8 mouse cellular contexts compared by ENCODE assay signal in the genomic region with DNA sequence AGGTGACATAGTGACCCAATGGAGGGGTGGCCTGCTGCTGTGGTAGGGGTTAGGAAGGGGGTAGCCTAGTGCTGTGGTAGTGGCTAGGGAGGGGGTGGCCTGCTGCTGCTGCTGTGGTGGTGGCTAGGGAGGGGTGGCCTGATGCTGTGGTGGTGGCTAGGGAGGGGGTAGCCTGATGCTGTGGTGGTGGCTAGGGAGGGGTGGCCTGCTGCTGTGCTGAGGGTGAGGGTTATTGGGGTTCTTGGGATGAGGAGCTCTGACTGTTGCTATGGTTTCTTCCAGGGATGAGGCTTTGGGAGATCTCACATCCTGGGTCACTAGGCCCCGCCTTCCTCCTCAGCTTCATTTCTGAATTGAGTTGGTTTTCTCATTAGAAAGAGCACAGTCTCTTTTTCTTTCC. TPM values are rescaled to one million over a fixed set of nuclear protein-coding genes. Genes with fewer than 3 reads are reported as not detected.
DNase-seq lines count a peak whose midpoint lies in the region; ATAC-seq lines count a peak whose summit lies in the region.

No protein-coding gene starts in this region.

- peak; percentile 91 for DNase-seq in heart, adult 11 months
- no peak for DNase-seq in heart, adult 8-10 months (ENCODE audit: low spot score)
- DNase-seq in embryonic facial prominence, embryonic 10.5 days (ENCODE audit: low spot score): no peak
- no peak for DNase-seq in right cerebral cortex, postnatal 14 days
- no peak for DNase-seq in cerebellum, postnatal 36 days
- no peak for DNase-seq in kidney, adult 9 months

- no peak overlapping the region for H3K9ac ChIP-seq in hindbrain, embryonic 15.5 days

- WGBS in embryonic facial prominence, embryonic 10.5 days: 94% methylated on average over 1 of the region's 1 CpGs
- 70% methylated on average over 1 of the region's 1 CpGs for WGBS in hindbrain, embryonic 15.5 days

- 0 out of 2 replicates have a peak overlapping the region, but pooled peaks have one; percentile 57 for H3K27ac ChIP-seq in embryonic facial prominence, embryonic 10.5 days (replicated peaks)
- H3K27ac ChIP-seq in hindbrain, embryonic 15.5 days (replicated peaks): no peak overlapping the region

- peak; percentile 93 for ATAC-seq in hindbrain, embryonic 15.5 days (ENCODE audit: low FRiP score, low read depth)
- ATAC-seq in megakaryocyte-erythroid progenitor cell, adult 5-6 weeks (replicated peaks; ENCODE audit: low FRiP score, low TSS enrichment, poor library complexity, severe bottlenecking): peak; percentile 74; the same call in 1 of the 2 replicates

- no peak overlapping the region for H3K4me3 ChIP-seq in embryonic facial prominence, embryonic 10.5 days
- H3K4me3 ChIP-seq in hindbrain, embryonic 15.5 days: no peak overlapping the region

- H3K9me3 ChIP-seq in embryonic facial prominence, embryonic 10.5 days: no peaks in the 10 kb centered on the region
- no peaks in the 10 kb centered on the region for H3K9me3 ChIP-seq in hindbrain, embryonic 15.5 days

- peaks cover 32% of the 10 kb centered on the region for H3K4me1 ChIP-seq in embryonic facial prominence, embryonic 10.5 days
- H3K4me1 ChIP-seq in hindbrain, embryonic 15.5 days (replicated peaks): peaks cover 17% of the 10 kb centered on the region

- H3K36me3 ChIP-seq in embryonic facial prominence, embryonic 10.5 days (replicated peaks): no peaks in the 10 kb centered on the region; the same call in 1 of the 2 replicates
- H3K36me3 ChIP-seq in hindbrain, embryonic 15.5 days: no peaks in the 10 kb centered on the region

- no peak overlapping the region for H3K4me2 ChIP-seq in hindbrain, embryonic 15.5 days

- H3K27me3 ChIP-seq in embryonic facial prominence, embryonic 10.5 days (replicated peaks; ENCODE audit: low read depth, poor library complexity, severe bottlenecking): no peaks in the 10 kb centered on the region
- H3K27me3 ChIP-seq in hindbrain, embryonic 15.5 days: no peaks in the 10 kb centered on the region

RNA-seq across cellular contexts. Expression of a gene that starts 10.9 kb away (rescaled TPM):
- 10 to 100 TPM; 28.9 to 35.2 (median 30.0) TPM for total RNA-seq in heart, adult 8-10 months (2022)
- polyA plus RNA-seq in embryonic facial prominence, embryonic 10.5 days (2016; fragmentation: Nextera tagmentation; extraction: Ambion mirVana): 17.0 and 17.4 TPM in 2 replicates
- 31.7 and 35.1 TPM in 2 replicates for polyA plus RNA-seq in hindbrain, embryonic 15.5 days (2015; fragmentation: Nextera tagmentation; extraction: Ambion mirVana)
- 5.1 and 8.0 TPM in 2 replicates for total RNA-seq in megakaryocyte-erythroid progenitor cell, adult 5-6 weeks (2014; fragmentation: Nextera tagmentation)
- 0.52 and 2.7 TPM in 2 replicates for total RNA-seq in megakaryocyte-erythroid progenitor cell, adult 5-6 weeks (2017)
